Mouse (Mus musculus) neural tube, embryonic 11.5 days (tissue): Measurements from ENCODE around the gene Hoxb4. TPM values are rescaled to one million over a fixed set of nuclear protein-coding genes. Genes with fewer than 3 reads are reported as not detected.

Experiments used
- ATAC-seq: fragments of 200-750 bp; cut with Nextera tagmentation; 2 replicates; pipeline ENCODE4 v1.8.0; 2017; ENCODE audit warnings: moderate number of reproducible peaks, mild to moderate bottlenecking, moderate TSS enrichment, moderate library complexity; ENCODE audit not compliant: insufficient read depth, low FRiP score, low TSS enrichment
- DNase-seq: peaks from one replicate; pipeline ENCODE4 v3.0.0-alpha.2; 2015; ENCODE audit warnings: low spot score
- H3K27ac ChIP-seq: fragments of 300-500 bp; sonication (generic); 2 replicates; pipeline ENCODE4 v1.5.1; 2014; ENCODE audit warnings: low read depth, mild to moderate bottlenecking, low read length
- H3K27me3 ChIP-seq: fragments of 300-500 bp; sonication (generic); 2 replicates; pipeline ENCODE4 v1.6.1; 2014; ENCODE audit warnings: mild to moderate bottlenecking, low read length, mixed read lengths; ENCODE audit not compliant: control insufficient read depth, insufficient read depth
- H3K36me3 ChIP-seq: fragments of 300-500 bp; sonication (generic); 2 replicates; pipeline ENCODE4 v1.6.1; 2014; ENCODE audit warnings: mild to moderate bottlenecking, low read length, moderate library complexity, mixed read lengths; ENCODE audit not compliant: control insufficient read depth, insufficient read depth
- H3K4me1 ChIP-seq: fragments of 300-500 bp; sonication (generic); 2 replicates; pipeline ENCODE4 v1.6.1; 2014; ENCODE audit warnings: low read length, mixed read lengths; ENCODE audit not compliant: control insufficient read depth, insufficient read depth
- H3K4me2 ChIP-seq: fragments of 300-500 bp; sonication (generic); 2 replicates; pipeline ENCODE4 v1.6.1; 2014; ENCODE audit warnings: low read depth, mild to moderate bottlenecking, moderate library complexity
- H3K4me3 ChIP-seq: fragments of 300-500 bp; sonication (generic); 2 replicates; pipeline ENCODE4 v1.5.1; 2014; ENCODE audit warnings: low read depth, low read length
- H3K9ac ChIP-seq: fragments of 300-500 bp; sonication (generic); 2 replicates; pipeline ENCODE4 v1.6.1; 2014; ENCODE audit warnings: mild to moderate bottlenecking, low read length
- H3K9me3 ChIP-seq: fragments of 300-500 bp; sonication (generic); 2 replicates; pipeline ENCODE4 v1.6.1; 2016; ENCODE audit warnings: low read length; ENCODE audit not compliant: control insufficient read depth
- WGBS: fragments of 180-500 bp; shearing (Covaris S2); extraction: QIAGEN DNeasy Blood & Tissue Kit; methylation state at CpG from one replicate; pipeline ENCODE4 v1.1.7; 2014; 5-methylcytosine and 5-hydroxymethylcytosine counted together
- polyA plus RNA-seq: library from polyadenylated mRNA; unstranded; fragments of >200 nt; fragmentation: Nextera tagmentation; extraction: Ambion mirVana; gene quantifications from 2 replicates; pipeline ENCODE4 v1.2.1, GENCODE M21; 2014

Gene Hoxb4
- polyA plus RNA-seq, 1 experiment from 2014 or later, result 3.8 TPM

GRCm38 (mm10) chr11:96346916-96347520 is 29.0 kb downstream of the Hoxb4 start:
- no peaks in the 10 kb centered on the region for H3K27me3 ChIP-seq
- DNase-seq (peak; percentile 34), ATAC-seq (no peak)
- H3K4me2 ChIP-seq, result peak overlapping the region; percentile 100
- no peaks in the 10 kb centered on the region for H3K9me3 ChIP-seq
- peaks cover 79% of the 10 kb centered on the region for H3K4me1 ChIP-seq
- 31% methylated on average over 5 of the region's 5 CpGs for WGBS
- H3K4me3 ChIP-seq, result peak overlapping the region; percentile 41
- H3K9ac ChIP-seq, result peak overlapping the region; percentile 99
- H3K36me3 ChIP-seq, result peaks cover 5% of the 10 kb centered on the region
- H3K27ac ChIP-seq, result peak overlapping the region; percentile 100

DNA sequence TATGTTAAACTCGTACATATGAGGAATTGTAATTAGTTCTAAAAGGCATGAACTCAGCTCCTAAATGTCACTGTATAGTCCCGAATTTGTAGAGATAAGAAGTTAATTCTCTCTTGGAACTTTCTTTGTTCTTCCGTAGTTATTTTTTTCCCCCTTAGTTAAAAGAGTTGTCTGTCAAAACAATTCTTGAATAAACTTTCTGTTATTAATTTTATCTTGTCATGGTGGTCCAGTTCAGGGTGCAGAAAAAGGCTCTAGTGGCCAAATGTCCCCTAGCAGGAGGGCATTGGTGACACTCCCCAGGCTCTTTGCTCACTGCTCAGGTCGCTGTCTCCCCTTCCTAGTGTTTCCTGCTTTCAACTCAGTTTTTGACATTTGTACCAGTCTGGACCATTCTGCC is 29.6 kb downstream of the Hoxb4 start:
- Histone ChIP-seq H3K27ac (peak overlapping the region; percentile 99), H3K9me3 (no peaks in the 10 kb centered on the region), H3K4me1 (peaks cover 72% of the 10 kb centered on the region), H3K36me3 (peaks cover 5% of the 10 kb centered on the region), H3K9ac (peak overlapping the region; percentile 69), H3K27me3 (no peaks in the 10 kb centered on the region), H3K4me3 (peak overlapping the region; percentile 32), H3K4me2 (peak overlapping the region; percentile 95)
- no peak for ATAC-seq
- DNase-seq, result no peak
- WGBS, result 6% methylated on average over 4 of the region's 4 CpGs

DNA sequence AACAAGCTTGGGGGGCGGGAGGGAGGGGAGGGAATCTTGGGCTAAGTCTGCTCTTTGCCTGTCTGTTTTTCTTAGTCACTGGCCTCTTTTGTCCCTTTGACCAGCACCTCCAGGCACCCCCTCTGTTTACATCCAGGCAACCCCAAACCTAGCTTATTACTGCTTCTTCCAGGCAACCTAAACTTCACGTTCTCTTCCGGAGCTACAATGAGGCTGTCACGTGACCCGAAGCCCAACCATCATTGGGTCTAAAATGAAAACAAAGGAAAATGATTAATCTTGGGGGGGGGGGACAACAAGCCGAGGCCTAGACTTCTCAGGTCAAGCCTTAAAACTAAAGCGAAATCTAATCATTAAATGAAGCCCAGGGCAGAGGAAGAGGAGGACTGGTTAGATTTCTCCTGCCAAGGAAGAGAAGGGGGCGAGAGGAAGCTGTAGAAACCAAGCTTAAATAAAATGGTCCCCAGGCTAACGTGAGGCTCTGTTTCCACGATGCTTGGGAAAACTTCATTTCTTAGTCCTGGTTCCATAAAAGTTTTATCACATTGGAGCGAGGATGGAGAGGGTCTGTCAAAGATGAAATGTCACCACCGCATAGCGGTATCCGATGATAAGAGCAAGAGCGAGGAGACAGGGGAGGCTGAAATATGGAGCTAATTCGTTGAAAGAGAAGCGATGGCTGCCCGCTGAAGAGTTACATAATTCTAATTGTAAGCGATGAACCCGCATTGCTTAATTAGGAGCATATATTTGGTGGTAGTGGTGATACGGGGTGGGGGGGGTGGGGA is 30.3 kb downstream of the Hoxb4 start:
- ATAC-seq (no peak), DNase-seq (peak; percentile 79)
- WGBS, result under 1% methylated on average over 21 of the region's 21 CpGs
- Histone ChIP-seq H3K9me3 (no peaks in the 10 kb centered on the region), H3K4me2 (peak overlapping the region; percentile 95), H3K9ac (peak overlapping the region; percentile 69), H3K27me3 (no peaks in the 10 kb centered on the region), H3K36me3 (peaks cover 8% of the 10 kb centered on the region), H3K4me1 (peaks cover 66% of the 10 kb centered on the region), H3K27ac (peak overlapping the region; percentile 99), H3K4me3 (peak overlapping the region; percentile 32)

DNA sequence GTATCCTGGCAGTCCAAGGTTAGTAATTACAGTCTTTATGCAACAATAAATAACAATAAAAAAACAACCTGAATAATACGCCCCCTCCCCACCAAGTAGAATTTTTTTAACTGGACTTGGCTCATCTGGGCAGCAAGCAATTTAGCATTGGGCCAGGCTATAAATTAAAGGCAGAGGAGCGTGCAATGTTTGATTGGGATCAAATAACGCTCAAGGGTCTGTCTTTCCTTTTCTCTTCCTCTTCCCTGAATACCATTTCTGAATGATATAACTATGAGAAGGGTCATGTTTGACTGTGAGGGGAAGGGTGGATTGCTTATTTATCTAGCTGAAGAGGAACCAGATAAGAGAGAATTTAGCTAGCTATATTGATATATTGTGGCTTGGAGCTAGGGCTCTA is 30.9 kb downstream of the Hoxb4 start:
- ATAC-seq, result no peak
- H3K27me3 ChIP-seq, result no peaks in the 10 kb centered on the region
- peak overlapping the region; percentile 69 for H3K9ac ChIP-seq
- H3K4me3 ChIP-seq, result peak overlapping the region; percentile 32
- H3K9me3 ChIP-seq, result no peaks in the 10 kb centered on the region
- peak overlapping the region; percentile 95 for H3K4me2 ChIP-seq
- H3K27ac ChIP-seq, result peak overlapping the region; percentile 99
- H3K36me3 ChIP-seq, result peaks cover 8% of the 10 kb centered on the region
- peak; percentile 53 for DNase-seq
- WGBS, result 1% methylated on average over 3 of the region's 3 CpGs
- H3K4me1 ChIP-seq, result peaks cover 60% of the 10 kb centered on the region

DNA sequence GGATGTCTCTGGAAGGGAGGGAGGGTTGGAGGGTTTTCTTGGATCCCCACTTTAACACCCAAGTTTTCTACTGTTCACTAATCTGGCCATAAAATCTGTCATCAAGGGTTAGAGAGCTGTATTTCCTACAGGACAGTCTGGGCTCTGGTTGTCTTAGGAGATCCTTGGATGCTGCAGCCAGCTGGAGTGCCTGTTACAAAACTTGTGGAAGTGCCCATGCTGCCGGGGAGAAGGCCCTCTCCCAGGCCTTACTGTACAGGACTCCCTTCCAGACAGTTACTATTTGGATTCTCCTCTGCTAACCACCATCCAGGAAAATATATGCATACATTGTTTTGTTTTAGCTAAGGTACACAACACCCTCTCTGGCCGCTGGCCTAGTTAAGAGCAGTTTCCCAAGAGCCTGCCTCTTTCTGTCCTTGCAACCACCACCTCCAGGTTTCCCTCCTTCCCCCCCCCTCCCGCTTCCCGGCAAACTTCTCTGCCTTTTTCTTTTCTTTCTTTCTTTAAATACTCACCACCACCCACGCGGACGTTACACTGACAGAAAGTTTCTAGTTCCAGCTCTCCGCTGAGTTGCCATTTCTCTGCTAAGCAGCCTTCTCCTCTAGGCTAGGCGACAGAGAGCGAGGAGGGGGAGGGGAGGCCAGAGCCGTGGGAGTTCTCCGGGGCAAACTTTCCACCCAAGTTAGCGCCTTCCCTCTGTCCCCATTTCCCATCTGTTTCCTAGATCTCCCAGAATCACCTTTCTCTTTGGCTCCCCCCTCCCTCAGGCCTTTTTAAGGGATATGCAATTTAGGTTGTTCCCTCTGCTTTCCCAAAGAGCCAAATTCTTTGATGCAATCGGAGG is 31.6 kb downstream of the Hoxb4 start:
- Histone ChIP-seq H3K36me3 (peaks cover 8% of the 10 kb centered on the region), H3K27ac (peak overlapping the region; percentile 99), H3K9ac (peak overlapping the region; percentile 69), H3K27me3 (no peaks in the 10 kb centered on the region), H3K4me2 (peak overlapping the region; percentile 95), H3K4me1 (peaks cover 53% of the 10 kb centered on the region), H3K4me3 (peak overlapping the region; percentile 32), H3K9me3 (no peaks in the 10 kb centered on the region)
- ATAC-seq (no peak), DNase-seq (peak; percentile 84)
- whole genome bisulfite sequencing, result under 1% methylated on average over 14 of the region's 14 CpGs

- H3K4me2 ChIP-seq, result peak within 1 kb of the TSS; percentile 95
- 0% methylated on average over 2 of the region's 2 CpGs for WGBS
- peak within 1 kb of the TSS; percentile 99 for H3K4me3 ChIP-seq
- H3K9me3 ChIP-seq, result no peaks in the 10 kb centered on the region
- H3K36me3 ChIP-seq, result peaks cover 8% of the 10 kb centered on the region
- DNase-seq, result no peak
- H3K27ac ChIP-seq, result peak within 1 kb of the TSS; percentile 99
- peak within 1 kb of the TSS; percentile 100 for H3K9ac ChIP-seq
- no peak for ATAC-seq
- no peaks in the 10 kb centered on the region for H3K27me3 ChIP-seq
- peaks cover 47% of the 10 kb centered on the region for H3K4me1 ChIP-seq
Observed at GRCm38 (mm10) chr11:96350341-96350624, 32.2 kb downstream of the Hoxb4 start, which contains the start of gene Hoxb2. Gene Hoxb2, plus strand, starts transcription at chr11:96350525.

DNA sequence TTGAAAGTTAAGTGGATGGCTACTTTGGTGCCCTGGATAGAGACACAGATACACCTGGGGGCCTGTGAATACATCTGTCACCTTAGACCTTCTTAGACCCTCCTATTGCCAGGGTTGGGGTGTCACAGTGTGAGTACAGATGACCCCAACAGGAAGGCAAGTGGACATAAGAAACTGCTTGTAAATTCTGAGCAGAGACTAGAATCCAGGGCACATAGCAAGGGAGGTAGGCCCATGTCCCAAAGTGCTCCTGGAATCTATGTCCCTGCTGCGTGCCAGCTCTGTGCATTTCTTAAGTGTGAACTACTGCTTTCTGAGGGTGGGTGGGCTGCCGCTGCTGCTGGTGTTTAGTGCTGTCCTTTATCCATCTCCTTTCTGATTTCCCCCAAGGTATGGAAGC is 32.7 kb downstream of the Hoxb4 start:
- Histone ChIP-seq H3K9ac (peak overlapping the region; percentile 100), H3K27ac (peak overlapping the region; percentile 99), H3K27me3 (no peaks in the 10 kb centered on the region), H3K4me2 (peak overlapping the region; percentile 95), H3K4me1 (peaks cover 42% of the 10 kb centered on the region), H3K9me3 (no peaks in the 10 kb centered on the region), H3K4me3 (peak overlapping the region; percentile 99), H3K36me3 (peaks cover 7% of the 10 kb centered on the region)
- ATAC-seq, result no peak
- DNase-seq, result peak; percentile 61
- WGBS, result 11% methylated on average over 2 of the region's 2 CpGs

DNA sequence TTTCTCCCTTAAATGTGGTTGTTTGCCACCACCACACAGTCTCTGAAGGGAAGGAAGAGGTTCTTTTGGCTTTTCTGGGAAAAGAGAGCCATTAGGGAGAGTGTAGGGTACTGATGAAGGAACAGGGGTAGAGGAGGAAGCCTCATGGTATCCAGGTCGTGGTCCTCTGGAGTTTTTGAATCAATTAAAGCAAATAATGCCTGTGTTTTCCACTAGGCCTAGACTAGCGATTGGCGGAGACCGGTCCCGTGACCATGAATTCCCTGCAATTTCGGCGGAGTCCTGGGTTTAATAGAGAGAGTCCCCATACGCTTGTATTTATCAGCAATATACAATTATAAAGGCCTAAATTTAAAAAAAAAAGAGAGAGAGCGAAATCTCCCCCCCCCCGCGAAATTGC is 33.2 kb downstream of the Hoxb4 start:
- peak overlapping the region; percentile 99 for H3K27ac ChIP-seq
- DNase-seq (peak; percentile 80), ATAC-seq (peak; percentile 36; the same call in 1 of the 2 replicates)
- peaks cover 3% of the 10 kb centered on the region for H3K36me3 ChIP-seq
- H3K27me3 ChIP-seq, result no peaks in the 10 kb centered on the region
- 4% methylated on average over 11 of the region's 11 CpGs for WGBS
- peak overlapping the region; percentile 100 for H3K9ac ChIP-seq
- peaks cover 37% of the 10 kb centered on the region for H3K4me1 ChIP-seq
- H3K4me3 ChIP-seq, result peak overlapping the region; percentile 99
- H3K9me3 ChIP-seq, result no peaks in the 10 kb centered on the region
- peak overlapping the region; percentile 95 for H3K4me2 ChIP-seq
